Mouse (Mus musculus) T-helper 17 cell (primary cell): ENCODE measurements around the gene Btaf1.

ENCODE experiments used
- in situ Hi-C, 2 experiments: fragments of 300-600 bp; cut with MboI, MseI; formaldehyde crosslinking; loops; 1 replicate in 1 of 2; 2 replicates in 1 of 2; pipeline ENCODE4 v1.15.1; 2025; ENCODE audit warnings: high pct_unique_total_duplicates in 2 of 2

Gene Btaf1

GRCm38 (mm10) chr19:36925671-36926552, at the start of gene Btaf1:
Btaf1 (plus strand) TSS chr19:36926079.
- in situ Hi-C loops = no loop called here

GRCm38 (mm10) chr19:36877329-36877728, 48.5 kb upstream of the Btaf1 start:
- in situ Hi-C loops = loop anchor here in 1 of 2 experiments (10.0 kb wide), 1 partner anchor 1943 kb away; no protein-coding TSS in a partner anchor

GRCm38 (mm10) chr19:36878743-36879495, 47.0 kb upstream of the Btaf1 start:
- in situ Hi-C loops = loop anchor here in 1 of 2 experiments (10.0 kb wide), 1 partner anchor 1944 kb away; no protein-coding TSS in a partner anchor

GRCm38 (mm10) chr19:36883119-36883518, 42.8 kb upstream of the Btaf1 start:
- in situ Hi-C loops = no loop called here

GRCm38 (mm10) chr19:36886316-36886715, 39.6 kb upstream of the Btaf1 start:
- in situ Hi-C loops = loop anchor here in 1 of 2 experiments (5.0 kb wide), 1 partner anchor 111 kb away; no protein-coding TSS in a partner anchor

- in situ Hi-C loops = loop anchor here in 1 of 2 experiments (5.0 kb wide), 1 partner anchor 110 kb away; no protein-coding TSS in a partner anchor
Observed at GRCm38 (mm10) chr19:36887706-36888105, 38.2 kb upstream of the Btaf1 start.

GRCm38 (mm10) chr19:36891746-36892145, 34.1 kb upstream of the Btaf1 start:
- in situ Hi-C loops = no loop called here

GRCm38 (mm10) chr19:36896791-36897569, 28.9 kb upstream of the Btaf1 start:
- in situ Hi-C loops = no loop called here

- in situ Hi-C loops = no loop called here
Observed at GRCm38 (mm10) chr19:36897778-36898177, 28.1 kb upstream of the Btaf1 start.

GRCm38 (mm10) chr19:36903377-36903776, 22.5 kb upstream of the Btaf1 start:
- in situ Hi-C loops = no loop called here

GRCm38 (mm10) chr19:36904211-36905007, 21.5 kb upstream of the Btaf1 start:
- in situ Hi-C loops = no loop called here

- in situ Hi-C loops = no loop called here
Observed at GRCm38 (mm10) chr19:36909150-36909549, 16.7 kb upstream of the Btaf1 start.

- in situ Hi-C loops = loop anchor here in 1 of 2 experiments (5.0 kb wide), 1 partner anchor 468 kb away; the partner anchor contains the start of gene Kif11
Observed at GRCm38 (mm10) chr19:36909676-36910292, 16.1 kb upstream of the Btaf1 start.

- in situ Hi-C loops = loop anchor here in 1 of 2 experiments (5.0 kb wide), 1 partner anchor 467 kb away; the partner anchor contains the start of gene Kif11
Observed at GRCm38 (mm10) chr19:36910424-36911045, 15.3 kb upstream of the Btaf1 start.

- in situ Hi-C loops = loop anchor here in 1 of 2 experiments (5.0 kb wide), 1 partner anchor 464 kb away; the partner anchor contains the start of gene Kif11
Observed at GRCm38 (mm10) chr19:36913064-36913463, 12.8 kb upstream of the Btaf1 start.

GRCm38 (mm10) chr19:36916206-36916605, 9.7 kb upstream of the Btaf1 start:
- in situ Hi-C loops = loop anchor here in 1 of 2 experiments (5.0 kb wide), 1 partner anchor 461 kb away; the partner anchor contains the start of gene Kif11

- in situ Hi-C loops = loop anchor here in 1 of 2 experiments (5.0 kb wide), 1 partner anchor 460 kb away; the partner anchor contains the start of gene Kif11
Observed at GRCm38 (mm10) chr19:36916876-36917389, 8.9 kb upstream of the Btaf1 start.

GRCm38 (mm10) chr19:36918441-36919301, 7.2 kb upstream of the Btaf1 start:
- in situ Hi-C loops = loop anchor here in 1 of 2 experiments (5.0 kb wide), 1 partner anchor 459 kb away; the partner anchor contains the start of gene Kif11
